ENCODE assay signal across 9 mouse cellular contexts in genomic region chr12:67222221-67223025, GRCm38 (mm10). TPM values are rescaled to one million over a fixed set of nuclear protein-coding genes. Genes with fewer than 3 reads are reported as not detected.
DNase-seq lines count a peak whose midpoint lies in the region; ATAC-seq lines count a peak whose summit lies in the region.
"Had no signal": no experiment of that assay in that cellular context is flagged by ENCODE, and none has a peak within 500 bp of the region (broad histone marks: within the 10 kb centered on the region; RNA-seq: fewer than 3 reads in every experiment).

Gene Mdga2 (minus strand): TSS chr12:67222549.

- under 1% methylated on average over 60 of the region's 61 CpGs for WGBS in lung, embryonic 16.5 days

- H3K4me1 ChIP-seq in lung, embryonic 16.5 days (replicated peaks; ENCODE audit: control insufficient read depth, insufficient read depth, low read length): peaks cover 13% of the 10 kb centered on the region; the same call in 1 of the 2 replicates

- H3K9me3 ChIP-seq in lung, embryonic 16.5 days (ENCODE audit: control insufficient read depth, low read length): no peaks in the 10 kb centered on the region

- no peaks in the 10 kb centered on the region for H3K36me3 ChIP-seq in lung, embryonic 16.5 days (ENCODE audit: control insufficient read depth, insufficient read depth, low read length)

- H3K27me3 ChIP-seq in lung, embryonic 16.5 days (ENCODE audit: control insufficient read depth, insufficient read depth, low read depth, low read length): peaks cover 46% of the 10 kb centered on the region

- no peak within 1 kb of the TSS for H3K27ac ChIP-seq in lung, embryonic 16.5 days (ENCODE audit: low read length)

- H3K4me3 ChIP-seq in lung, embryonic 16.5 days (ENCODE audit: low read length): peak within 1 kb of the TSS; percentile 56
- H3K4me3 ChIP-seq: myocyte had no signal

- DNase-seq in lung, postnatal 10 days: no peak
- peak; percentile 42 to 44 for DNase-seq in cerebellum, postnatal 36 days
- DNase-seq in frontal cortex, postnatal 36 days (ENCODE audit: low spot score in 2 of 2): peak; percentile 81 to 84
- peak; percentile 26 for DNase-seq in kidney, postnatal 10 days
- DNase-seq in liver: peak; percentile 3
- DNase-seq in right cerebral cortex, adult 2 months (ENCODE audit: low spot score in 2 of 2): peak; percentile 80 to 86
- DNase-seq in spleen, postnatal 4 days (ENCODE audit: low spot score in 2 of 2): no peak

- H3K9ac ChIP-seq in lung, embryonic 16.5 days (ENCODE audit: low read length): peak within 1 kb of the TSS; percentile 43

- H3K4me2 ChIP-seq in lung, embryonic 16.5 days (ENCODE audit: low read depth, low read length): peak within 1 kb of the TSS; percentile 89

- ATAC-seq in lung, embryonic 16.5 days (ENCODE audit: low read depth): peak; percentile 56

RNA-seq across cellular contexts. Expression of gene Mdga2, which starts in this region (rescaled TPM):
- polyA plus RNA-seq in lung, embryonic 16.5 days (2015; fragmentation: Nextera tagmentation; extraction: Ambion mirVana): 0.24 and 0.31 TPM in 2 replicates
- polyA plus RNA-seq: myocyte had no signal

Comparison
In these comparisons a context has a peak if more than half of its experiments do, and no peak if none do; other contexts are left out.
1. Peak in ATAC-seq, H3K4me3 ChIP-seq, H3K9ac ChIP-seq and H3K4me2 ChIP-seq in lung, embryonic 16.5 days; RNA of the gene not detected or under 1 TPM.
2. DNase-seq: peak in cerebellum, postnatal 36 days (2 of 2), frontal cortex, postnatal 36 days (2 of 2), kidney, postnatal 10 days (single experiment), liver (single experiment) and right cerebral cortex, adult 2 months (2 of 2); none in lung, postnatal 10 days (single experiment) and spleen, postnatal 4 days (0 of 2).